Mouse (Mus musculus) CH12.LX (cell line): ENCODE measurements around the gene Gm8332.
"Not testable (repeated sequence)": the region's sequence is repeated elsewhere in the genome, so short reads cannot be mapped to it uniquely, and the experiment has no call there.

Experiments
- EP300 ChIP-seq: IDR thresholded peaks from 2 replicates; pipeline ENCODE4 v1.6.1; 2011; ENCODE audit warnings: low read length, improper control_type of control experiment
- ETS1 ChIP-seq: conservative IDR thresholded peaks from 2 replicates; pipeline ENCODE4 v1.6.1; 2012; ENCODE audit warnings: low read depth, mild to moderate bottlenecking, inconsistent platforms, low read length, improper control_type of control experiment, moderate library complexity
- GABPA ChIP-seq: IDR thresholded peaks from 2 replicates; pipeline ENCODE4 v1.6.1; 2012; ENCODE audit warnings: low read depth, low read length, improper control_type of control experiment, inconsistent platforms; ENCODE audit not compliant: insufficient replicate concordance
- HCFC1 ChIP-seq: IDR thresholded peaks from 2 replicates; pipeline ENCODE4 v1.6.1; 2012; ENCODE audit warnings: low read depth, mild to moderate bottlenecking, inconsistent platforms, low read length, improper control_type of control experiment
- KAT2A ChIP-seq: IDR thresholded peaks from 2 replicates; pipeline ENCODE4 v1.6.1; 2012; ENCODE audit warnings: low read length, improper control_type of control experiment, inconsistent platforms; ENCODE audit not compliant: insufficient replicate concordance
- PAX5 ChIP-seq: IDR thresholded peaks from 2 replicates; pipeline ENCODE4 v1.6.1; 2012; ENCODE audit warnings: low read length, inconsistent platforms, mixed read lengths
- POLR2A ChIP-seq: IDR thresholded peaks from 2 replicates; pipeline ENCODE4 v1.6.1; 2011; ENCODE audit warnings: low read depth, mild to moderate bottlenecking, improper control_type of control experiment, low read length
- UBTF ChIP-seq: IDR thresholded peaks from 2 replicates; pipeline ENCODE4 v1.6.1; 2012; ENCODE audit warnings: low read depth, mild to moderate bottlenecking, inconsistent platforms, low read length, improper control_type of control experiment, moderate library complexity
- ZC3H11A ChIP-seq: IDR thresholded peaks from 2 replicates; pipeline ENCODE4 v1.6.1; 2012; ENCODE audit warnings: low read depth, mild to moderate bottlenecking, inconsistent platforms, low read length, improper control_type of control experiment
- ZKSCAN1 ChIP-seq: IDR thresholded peaks from 2 replicates; pipeline ENCODE4 v1.6.1; 2012; ENCODE audit warnings: low read depth, inconsistent platforms, low read length, improper control_type of control experiment, borderline replicate concordance
- ZNF384 ChIP-seq: IDR thresholded peaks from 2 replicates; pipeline ENCODE4 v1.6.1; 2012; ENCODE audit warnings: low read depth, low read length, improper control_type of control experiment, inconsistent platforms

DNA sequence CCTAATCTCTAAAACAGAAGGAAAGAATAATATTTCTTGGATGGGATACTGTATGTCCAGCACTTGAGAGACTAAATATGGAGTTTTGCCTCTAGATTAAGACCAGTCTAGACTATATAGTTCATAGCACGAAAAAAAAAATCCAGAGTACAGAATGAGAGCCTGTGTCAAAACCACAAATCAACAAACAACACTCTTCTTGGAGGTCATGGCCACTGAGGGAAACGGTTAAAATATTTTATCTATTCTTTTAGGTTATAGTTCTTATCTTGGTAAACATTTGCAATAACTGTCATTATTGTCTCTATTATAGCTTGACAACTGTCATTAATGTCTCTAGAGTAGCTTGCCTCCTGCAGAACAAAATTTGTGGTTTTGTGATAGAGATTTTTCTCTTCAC lies 47.3 kb upstream of the Gm8332 start:
- not testable (repeated sequence) for TF ChIP-seq ZNF384, PAX5, KAT2A, ZKSCAN1, EP300, UBTF, GABPA, HCFC1, ETS1, ZC3H11A, POLR2A
